Mouse (Mus musculus): ENCODE measurements around the gene Gm7030.
"Not testable (repeated sequence)": the region's sequence is repeated elsewhere in the genome, so short reads cannot be mapped to it uniquely, and the experiment has no call there.

Gm7030 gene

GRCm38 (mm10) chr17:36135421-36136231 lies 6.4 kb upstream of the Gm7030 start:
- DNase-seq (ENCODE audit: extremely low read depth, low read depth) = not testable (repeated sequence)

DNA sequence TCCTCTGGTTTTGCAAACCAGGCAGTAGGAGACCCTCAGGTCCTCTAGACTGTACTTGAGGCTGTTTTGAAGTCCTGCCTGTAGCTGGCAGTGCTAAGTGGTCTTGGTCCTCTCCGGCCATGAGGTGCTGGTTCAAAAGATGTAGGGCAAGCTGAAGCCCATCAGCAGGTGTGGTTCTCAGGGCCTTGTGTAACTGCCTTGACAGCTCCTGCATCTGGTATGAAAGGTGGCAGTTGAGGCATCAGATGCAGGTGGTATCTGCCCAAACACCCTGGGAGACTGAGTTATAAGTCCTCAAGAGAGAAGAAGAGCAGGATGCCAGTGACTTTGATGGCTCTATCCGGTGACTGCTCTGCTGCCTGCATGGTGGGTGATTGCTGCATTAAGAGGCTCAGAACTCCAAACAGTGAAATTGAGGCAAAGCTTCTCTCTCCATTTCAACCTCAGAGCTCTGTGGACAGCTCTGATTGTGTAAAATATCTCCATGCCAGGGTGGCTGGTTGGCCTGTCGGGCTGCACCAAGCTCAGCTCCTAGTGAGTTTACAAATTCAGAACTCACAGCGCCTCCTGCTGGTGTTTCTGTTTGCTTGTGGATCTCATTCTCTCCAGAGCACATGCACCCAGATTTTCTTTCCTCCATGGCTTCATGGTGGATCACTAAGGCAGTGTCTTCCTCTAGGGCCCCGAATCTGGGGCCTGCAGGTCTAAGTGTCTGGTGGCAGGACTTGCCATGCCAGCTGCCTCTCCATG lies 2.5 kb upstream of the Gm7030 start:
- DNase-seq (ENCODE audit: extremely low read depth, low read depth) = no peak

DNA sequence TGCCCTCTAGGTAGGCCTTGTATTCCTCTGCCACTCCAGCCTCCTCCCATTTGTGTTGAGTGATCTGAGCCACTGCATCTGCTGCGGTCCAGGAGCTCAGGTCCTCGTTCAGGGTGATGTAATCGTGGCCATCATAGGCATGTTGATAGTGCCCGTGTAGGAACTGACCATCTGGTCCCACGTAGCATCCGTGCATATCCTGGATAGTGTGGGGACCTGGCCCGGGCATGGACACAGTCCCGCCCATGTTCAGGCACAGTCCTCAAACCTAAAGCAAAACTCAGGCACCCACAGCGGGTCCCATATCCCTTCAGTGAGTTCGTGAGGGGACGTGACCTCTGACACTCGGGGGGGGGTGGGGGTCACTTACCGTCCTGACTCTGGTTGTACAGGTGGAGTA lies 700 bp downstream of the Gm7030 start:
- not testable (repeated sequence) for DNase-seq (ENCODE audit: extremely low read depth, low read depth)

DNA sequence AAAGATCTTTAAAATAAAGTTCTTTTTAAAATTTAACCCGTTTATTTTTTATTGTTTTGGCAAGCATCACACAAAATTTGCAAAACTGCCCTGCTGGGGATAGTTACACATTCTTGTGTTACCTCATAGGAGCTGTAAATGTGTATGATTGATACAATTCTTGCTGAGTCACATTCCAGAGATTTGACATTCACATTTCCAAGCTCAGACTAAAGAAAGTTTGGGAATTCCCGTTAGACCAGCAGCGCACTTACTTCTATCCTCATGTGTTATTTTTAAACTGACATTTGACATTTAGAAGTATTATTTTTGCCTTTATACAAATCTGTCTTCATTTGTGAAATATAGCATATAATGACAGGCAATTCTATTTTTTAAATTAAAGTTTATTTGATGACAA lies 5.1 kb downstream of the Gm7030 start:
- not testable (repeated sequence) for DNase-seq (ENCODE audit: extremely low read depth, low read depth)

DNA sequence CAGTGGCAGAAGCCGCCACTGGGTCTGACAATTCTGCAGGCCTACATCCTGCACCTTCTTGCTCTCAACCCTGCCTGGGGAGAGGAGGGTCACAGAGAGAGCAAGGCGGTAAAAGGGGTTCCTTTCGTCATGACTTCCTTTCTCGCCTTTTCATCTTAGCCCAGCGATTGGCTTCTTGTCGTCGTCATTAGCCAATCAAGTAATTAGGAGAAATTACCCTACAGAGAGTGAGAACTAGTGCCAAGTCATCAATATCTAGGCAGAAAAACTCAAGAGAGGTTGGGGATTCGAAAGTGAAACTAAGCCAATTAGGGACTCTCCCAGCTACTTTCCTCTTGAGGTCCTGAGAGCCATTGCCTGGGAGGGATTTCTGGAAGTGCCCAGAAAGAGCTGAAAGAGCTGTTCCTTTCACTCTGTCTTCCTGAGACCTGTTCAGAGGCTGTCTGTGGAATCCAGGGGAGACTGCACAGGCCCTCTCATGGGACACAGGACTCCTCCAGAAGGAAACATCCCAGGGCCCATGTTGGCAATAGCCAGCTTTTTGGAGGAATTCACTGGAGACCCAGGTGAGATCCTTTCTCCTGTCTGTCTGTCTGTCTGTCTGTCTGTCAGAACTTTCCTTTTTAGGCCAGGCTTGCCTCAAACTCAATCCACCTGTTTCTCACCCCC lies 7.7 kb downstream of the Gm7030 start, which contains the start of gene Gm19684:
TSS of gene Gm19684 (plus strand) at position 327 of the 669 bp plus-strand sequence.
- DNase-seq (ENCODE audit: extremely low read depth, low read depth) = peak; percentile 62

- not testable (repeated sequence) for DNase-seq (ENCODE audit: extremely low read depth, low read depth)
Observed at GRCm38 (mm10) chr17:36120839-36121238, 8.4 kb downstream of the Gm7030 start.

- not testable (repeated sequence) for DNase-seq (ENCODE audit: extremely low read depth, low read depth)
Observed at GRCm38 (mm10) chr17:36116545-36116944, 12.7 kb downstream of the Gm7030 start.

- DNase-seq (ENCODE audit: extremely low read depth, low read depth) = not testable (repeated sequence)
Observed at GRCm38 (mm10) chr17:36113979-36114593, 15.1 kb downstream of the Gm7030 start.

- DNase-seq (ENCODE audit: extremely low read depth, low read depth) = peak; percentile 36
Observed at GRCm38 (mm10) chr17:36111510-36111868, 17.7 kb downstream of the Gm7030 start.

DNA sequence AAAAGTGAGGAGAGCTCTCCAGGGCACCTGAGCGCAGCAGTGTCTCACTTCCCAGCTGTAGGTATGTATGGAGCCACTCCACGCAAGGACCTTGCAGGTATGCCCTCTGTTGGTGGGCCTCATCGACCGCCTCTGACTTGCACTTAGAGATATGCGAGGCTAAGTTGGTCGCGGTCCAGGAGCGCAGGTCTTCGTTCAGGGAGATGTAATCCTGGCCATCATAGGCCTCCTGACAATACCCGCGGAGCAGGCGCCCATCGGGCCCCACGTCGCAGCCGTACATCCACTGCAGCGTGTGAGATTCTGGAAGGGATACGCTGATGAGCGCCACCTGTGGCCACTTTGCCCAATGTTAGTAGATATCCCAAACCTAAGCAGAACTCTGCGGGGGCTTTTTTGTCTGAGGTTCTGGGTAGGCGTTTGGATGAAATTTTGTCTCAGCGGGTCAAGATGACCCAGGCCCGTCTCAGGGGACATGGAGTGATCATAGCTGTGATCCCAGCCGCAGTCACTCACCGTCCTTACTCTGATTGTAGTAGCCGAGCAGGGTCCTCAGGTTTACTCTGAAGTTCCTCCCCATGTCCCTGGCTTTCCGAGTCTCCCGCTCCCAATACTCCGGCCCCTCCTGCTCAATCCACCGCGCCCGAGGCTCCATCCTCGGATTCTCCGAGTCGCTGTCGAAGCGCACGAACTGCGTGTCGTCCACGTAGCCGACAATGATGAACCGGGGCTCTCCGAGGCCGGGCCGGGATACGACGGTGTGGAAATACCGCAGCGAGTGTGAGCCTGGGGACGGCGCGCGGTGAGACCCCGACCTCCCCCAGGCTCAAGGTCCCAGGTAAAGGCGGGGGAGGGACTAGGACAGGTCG lies 18.4 kb downstream of the Gm7030 start:
- not testable (repeated sequence) for DNase-seq (ENCODE audit: extremely low read depth, low read depth)

GRCm38 (mm10) chr17:36110129-36110528 lies 19.1 kb downstream of the Gm7030 start:
- DNase-seq (ENCODE audit: extremely low read depth, low read depth) = not testable (repeated sequence)

- not testable (repeated sequence) for DNase-seq (ENCODE audit: extremely low read depth, low read depth)
Observed at GRCm38 (mm10) chr17:36102091-36102490, 27.1 kb downstream of the Gm7030 start.

GRCm38 (mm10) chr17:36099603-36100002 lies 29.6 kb downstream of the Gm7030 start:
- DNase-seq (ENCODE audit: extremely low read depth, low read depth) = not testable (repeated sequence)

DNA sequence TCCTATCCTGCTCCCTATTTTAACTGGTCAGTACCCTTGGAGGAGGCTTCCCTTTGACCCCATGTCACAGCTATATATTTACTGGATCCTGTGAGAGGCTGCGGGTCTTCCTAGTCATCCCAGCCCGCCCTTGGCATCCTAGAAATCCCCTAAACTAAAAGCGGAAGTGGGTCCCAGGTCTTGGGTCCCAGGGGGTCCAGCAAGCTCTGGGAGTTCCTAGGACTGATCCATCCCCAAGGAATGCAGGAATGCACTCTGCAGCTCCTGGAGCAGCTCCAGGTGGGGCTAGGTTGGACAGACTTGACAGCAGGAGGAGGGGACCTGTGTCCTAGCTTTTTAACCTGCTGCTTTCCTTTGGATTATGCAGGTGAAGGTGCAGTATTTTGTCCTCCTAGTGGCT lies 35.3 kb downstream of the Gm7030 start:
- DNase-seq (ENCODE audit: extremely low read depth, low read depth) = no peak

GRCm38 (mm10) chr17:36092520-36092919 lies 36.7 kb downstream of the Gm7030 start:
- not testable (repeated sequence) for DNase-seq (ENCODE audit: extremely low read depth, low read depth)

DNA sequence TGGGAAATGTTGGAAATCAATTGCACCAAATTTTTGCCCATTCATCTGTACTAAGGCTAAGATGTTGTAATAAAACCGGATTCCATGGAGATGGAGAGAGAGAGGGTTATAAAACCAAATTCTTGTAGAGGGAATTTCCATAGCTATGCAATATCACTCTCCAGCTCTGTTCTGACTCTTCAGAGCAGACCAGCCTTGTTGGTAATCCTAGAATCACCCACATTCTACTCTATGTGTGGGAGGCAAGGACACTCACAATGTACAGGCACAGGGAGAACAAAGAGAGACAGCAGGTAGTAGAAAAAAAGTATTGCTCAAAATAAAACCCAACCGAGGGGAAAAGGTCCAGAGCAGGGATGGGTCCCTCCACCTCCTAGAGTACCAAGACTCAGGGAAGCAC lies 37.3 kb downstream of the Gm7030 start:
- DNase-seq (ENCODE audit: extremely low read depth, low read depth) = not testable (repeated sequence)

DNA sequence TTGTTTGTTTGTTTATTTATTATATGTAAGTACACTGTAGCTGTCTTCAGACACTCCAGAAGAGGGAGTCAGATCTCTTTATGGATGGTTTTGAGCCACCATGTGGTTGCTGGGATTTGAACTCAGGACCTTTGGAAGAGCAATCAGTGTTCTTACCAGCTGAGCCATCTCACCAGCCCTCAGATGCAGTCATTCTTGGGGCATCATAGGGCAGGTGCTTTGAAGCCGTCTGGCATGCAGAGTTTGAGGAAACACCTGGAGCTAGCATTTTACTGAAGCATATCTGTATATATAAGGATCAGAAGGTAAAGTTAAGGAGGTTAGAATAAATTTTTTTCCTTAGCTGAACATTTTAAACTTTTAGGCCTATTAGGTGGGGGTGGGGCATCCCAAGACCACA lies 43.2 kb downstream of the Gm7030 start:
- DNase-seq (ENCODE audit: extremely low read depth, low read depth) = not testable (repeated sequence)

- DNase-seq (ENCODE audit: extremely low read depth, low read depth) = no peak
Observed at GRCm38 (mm10) chr17:36083870-36084451, 45.3 kb downstream of the Gm7030 start.

- DNase-seq (ENCODE audit: extremely low read depth, low read depth) = no peak
Observed at GRCm38 (mm10) chr17:36083266-36083869, 45.9 kb downstream of the Gm7030 start.

Data from MEL-GATA-1-ER (cell line).